25 mouse cellular contexts compared by ENCODE assay signal in genomic region chr14:35006736-35007135, GRCm38 (mm10).
"Had no signal": no experiment of that assay in that cellular context is flagged by ENCODE, and none has a peak within 500 bp of the region (broad histone marks: within the 10 kb centered on the region; RNA-seq: fewer than 3 reads in every experiment).

No protein-coding gene starts in this region.

- ATAC-seq: hindbrain, embryonic 16.5 days; inflammation-experienced regulatory T-cells, adult 6 months; intestine, postnatal 0 days had no signal

- H3K27ac ChIP-seq: gastrocnemius, adult 2 months; heart, adult 2 months; heart, embryonic 13.5 days; heart, embryonic 15.5 days; hindbrain, embryonic 10.5 days; hindbrain, embryonic 12.5 days; hindbrain, embryonic 14.5 days; layer of hippocampus, adult 2 months; limb, embryonic 13.5 days; limb, embryonic 15.5 days; liver, embryonic 14.5 days had no signal

- H3K9me3 ChIP-seq: heart, embryonic 13.5 days; heart, embryonic 15.5 days; hindbrain, embryonic 10.5 days; hindbrain, embryonic 12.5 days; limb, embryonic 13.5 days; limb, embryonic 15.5 days had no signal

- H3K36me3 ChIP-seq: heart, embryonic 13.5 days; heart, embryonic 15.5 days; hindbrain, embryonic 10.5 days; hindbrain, embryonic 12.5 days; limb, embryonic 13.5 days; limb, embryonic 15.5 days had no signal

- H3K4me1 ChIP-seq: limb, embryonic 13.5 days; limb, embryonic 15.5 days had no signal

- H3K27me3 ChIP-seq: heart, embryonic 15.5 days; hindbrain, embryonic 12.5 days; limb, embryonic 13.5 days; limb, embryonic 15.5 days had no signal

- H3K4me3 ChIP-seq: gastrocnemius, adult 2 months; heart, adult 2 months; heart, embryonic 13.5 days; heart, embryonic 15.5 days; hindbrain, embryonic 10.5 days; hindbrain, embryonic 12.5 days; layer of hippocampus, adult 2 months; limb, embryonic 13.5 days; limb, embryonic 15.5 days had no signal

- DNase-seq: gastrocnemius, adult 2 months; gastrocnemius, postnatal 10 days; gastrocnemius, postnatal 25 days; heart, adult 2 months; heart, postnatal 14 days; heart, postnatal 4 days; kidney, adult 18-20 months; kidney, adult 8-10 months; kidney, postnatal 10 days; kidney, postnatal 25 days; kidney, postnatal 4 days; left cerebral cortex, postnatal 4 days had no signal

- H3K4me2 ChIP-seq: heart, embryonic 11.5 days; heart, embryonic 13.5 days; heart, embryonic 15.5 days; hindbrain, embryonic 12.5 days; hindbrain, embryonic 14.5 days; limb, embryonic 13.5 days; limb, embryonic 15.5 days had no signal

- H3K9ac ChIP-seq: heart, embryonic 13.5 days; heart, embryonic 15.5 days; hindbrain, embryonic 12.5 days; hindbrain, embryonic 14.5 days; limb, embryonic 13.5 days; limb, embryonic 15.5 days; liver, embryonic 14.5 days had no signal
